Mouse (Mus musculus) bone marrow macrophage, adult 2 months (primary cell): ENCODE data around the gene Vav2.

Source experiments
- CTCF ChIP-seq: IDR thresholded peaks from 2 replicates; pipeline ENCODE4 v1.5.1; 2012; ENCODE audit warnings: low read depth, mild to moderate bottlenecking, low read length, moderate library complexity
- POLR2A ChIP-seq: IDR thresholded peaks from 2 replicates; pipeline ENCODE4 v1.6.1; 2012; ENCODE audit warnings: mild to moderate bottlenecking, low read depth, low read length, borderline replicate concordance

- no peak for TF ChIP-seq POLR2A
- no peak for TF ChIP-seq CTCF
Observed at GRCm38 (mm10) chr2:27371450-27371849, 55.4 kb downstream of the Vav2 start.
